Mouse (Mus musculus) 3134 (cell line): ENCODE results near the gene Gm21094.
"Not testable (repeated sequence)": the region's sequence is repeated elsewhere in the genome, so short reads cannot be mapped to it uniquely, and the experiment has no call there.

Source experiments
- DNase-seq: peaks from one replicate; pipeline ENCODE4 v3.0.0-alpha.2; 2011; ENCODE audit warnings: low spot score; ENCODE audit not compliant: insufficient read length; ENCODE audit errors: extremely low read depth

Gene Gm21094

DNA sequence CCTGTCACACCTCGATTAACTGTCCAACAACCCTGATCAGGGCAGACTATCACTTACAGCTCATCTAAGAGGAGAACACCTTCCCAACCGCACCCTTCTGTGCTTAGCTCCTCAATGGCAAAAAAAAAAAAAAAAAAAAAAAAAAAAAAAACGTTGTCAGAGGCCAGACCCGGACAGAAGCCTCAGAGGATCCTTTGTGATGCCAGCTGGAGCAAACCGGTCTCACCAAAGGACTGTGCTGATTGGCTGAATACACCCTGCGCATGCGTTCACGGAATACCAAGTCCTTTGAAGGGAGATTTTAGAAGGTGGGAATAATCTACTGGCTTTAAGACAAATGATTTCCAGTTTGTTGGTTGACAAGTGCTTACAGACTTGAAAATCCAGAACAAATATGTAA, at the start of gene Gm21094:
Gm21094 (minus strand) TSS at position 101 of the 400 bp plus-strand sequence.
- not testable (repeated sequence) for DNase-seq
